Mouse (Mus musculus): Measurements from ENCODE around the gene Fam69a. TPM values are rescaled to one million over a fixed set of nuclear protein-coding genes. Genes with fewer than 3 reads are reported as not detected.

The Fam69a gene
- polyA plus RNA-seq, 1 experiment: 2.2 TPM

GRCm38 (mm10) chr5:107911012-107911411 is 75.9 kb downstream of the Fam69a start:
- Histone ChIP-seq H3K4me3 (ENCODE audit: extremely low read depth, insufficient read depth, insufficient read length) (no peak overlapping the region), H3K27me3 (ENCODE audit: control insufficient read depth, insufficient read depth, low read length) (no peaks in the 10 kb centered on the region), H3K4me1 (ENCODE audit: control insufficient read depth, insufficient read depth, insufficient read length) (no peaks in the 10 kb centered on the region), H3K27ac (ENCODE audit: insufficient read depth, low read length) (no peak overlapping the region), H3K36me3 (ENCODE audit: control insufficient read depth, insufficient read depth, low read length) (peaks cover 37% of the 10 kb centered on the region)
- no peak for DNase-seq (ENCODE audit: low read depth in 1 of 2, low spot score in 2 of 2)
- 95% methylated on average over 5 of the region's 5 CpGs for WGBS
- TF ChIP-seq POLR2A (IDR thresholded peaks at IDR 0.05; ENCODE audit: low read depth, low read length) (no peak), CTCF (IDR thresholded peaks at IDR 0.05; ENCODE audit: extremely low read depth, insufficient read depth, insufficient read length, insufficient replicate concordance) (no peak)

- peaks cover 44% of the 10 kb centered on the region for H3K36me3 ChIP-seq (ENCODE audit: control insufficient read depth, insufficient read depth, low read length)
- no peak for DNase-seq (ENCODE audit: low read depth in 1 of 2, low spot score in 2 of 2)
- WGBS: 67% methylated on average over 5 of the region's 5 CpGs
These were observed 76.7 kb downstream of the Fam69a start for GRCm38 (mm10) chr5:107910084-107910616.

DNA sequence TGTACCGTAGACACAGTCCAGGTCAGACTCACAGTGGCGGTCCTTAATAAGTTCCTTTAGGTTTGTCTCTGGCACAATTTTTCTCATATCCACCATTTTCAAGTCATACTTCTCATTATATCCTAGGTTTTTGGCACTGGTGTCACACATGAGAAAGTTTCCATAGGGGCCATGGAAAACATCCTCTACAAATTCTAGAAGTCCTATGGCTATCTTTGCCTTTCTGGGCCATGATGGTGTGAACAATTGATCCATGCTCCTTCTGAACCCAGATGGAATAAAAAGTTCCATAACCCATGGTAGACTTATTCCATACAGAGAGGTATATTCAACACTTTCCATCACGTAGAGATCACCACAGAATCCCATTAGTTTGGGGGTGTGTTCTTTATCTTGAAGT is 77.2 kb downstream of the Fam69a start:
- Histone ChIP-seq H3K4me3 (ENCODE audit: extremely low read depth, insufficient read depth, insufficient read length) (no peak overlapping the region), H3K27ac (ENCODE audit: insufficient read depth, low read length) (no peak overlapping the region), H3K27me3 (ENCODE audit: control insufficient read depth, insufficient read depth, low read length) (no peaks in the 10 kb centered on the region), H3K36me3 (ENCODE audit: control insufficient read depth, insufficient read depth, low read length) (peaks cover 47% of the 10 kb centered on the region), H3K4me1 (ENCODE audit: control insufficient read depth, insufficient read depth, insufficient read length) (no peaks in the 10 kb centered on the region)
- WGBS: 91% methylated on average over 3 of the region's 3 CpGs
- TF ChIP-seq POLR2A (IDR thresholded peaks at IDR 0.05; ENCODE audit: low read depth, low read length) (no peak), CTCF (IDR thresholded peaks at IDR 0.05; ENCODE audit: extremely low read depth, insufficient read depth, insufficient read length, insufficient replicate concordance) (no peak)
- no peak for DNase-seq (ENCODE audit: low read depth in 1 of 2, low spot score in 2 of 2)

More at GRCm38 (mm10) chr5:107910084-107910616, 76.7 kb downstream of the Fam69a start:
- Histone ChIP-seq H3K27ac (ENCODE audit: insufficient read depth, low read length) (no peak overlapping the region), H3K4me1 (ENCODE audit: control insufficient read depth, insufficient read depth, insufficient read length) (no peaks in the 10 kb centered on the region), H3K4me3 (ENCODE audit: extremely low read depth, insufficient read depth, insufficient read length) (no peak overlapping the region), H3K27me3 (ENCODE audit: control insufficient read depth, insufficient read depth, low read length) (no peaks in the 10 kb centered on the region)
- TF ChIP-seq CTCF (IDR thresholded peaks at IDR 0.05; ENCODE audit: extremely low read depth, insufficient read depth, insufficient read length, insufficient replicate concordance) (no peak), POLR2A (IDR thresholded peaks at IDR 0.05; ENCODE audit: low read depth, low read length) (no peak)

- peaks cover 53% of the 10 kb centered on the region for H3K36me3 ChIP-seq (ENCODE audit: control insufficient read depth, insufficient read depth, low read length)
- no peak overlapping the region for H3K27ac ChIP-seq (ENCODE audit: insufficient read depth, low read length)
- 89% methylated on average over 2 of the region's 2 CpGs for whole genome bisulfite sequencing
- no peak overlapping the region for H3K4me3 ChIP-seq (ENCODE audit: extremely low read depth, insufficient read depth, insufficient read length)
- TF ChIP-seq CTCF (IDR thresholded peaks at IDR 0.05; ENCODE audit: extremely low read depth, insufficient read depth, insufficient read length, insufficient replicate concordance) (no peak), POLR2A (IDR thresholded peaks at IDR 0.05; ENCODE audit: low read depth, low read length) (no peak)
- H3K27me3 ChIP-seq (ENCODE audit: control insufficient read depth, insufficient read depth, low read length): no peaks in the 10 kb centered on the region
- no peak for DNase-seq (ENCODE audit: low read depth in 1 of 2, low spot score in 2 of 2)
- no peaks in the 10 kb centered on the region for H3K4me1 ChIP-seq (ENCODE audit: control insufficient read depth, insufficient read depth, insufficient read length)
These were observed 78.3 kb downstream of the Fam69a start for GRCm38 (mm10) chr5:107908514-107909110.

DNA sequence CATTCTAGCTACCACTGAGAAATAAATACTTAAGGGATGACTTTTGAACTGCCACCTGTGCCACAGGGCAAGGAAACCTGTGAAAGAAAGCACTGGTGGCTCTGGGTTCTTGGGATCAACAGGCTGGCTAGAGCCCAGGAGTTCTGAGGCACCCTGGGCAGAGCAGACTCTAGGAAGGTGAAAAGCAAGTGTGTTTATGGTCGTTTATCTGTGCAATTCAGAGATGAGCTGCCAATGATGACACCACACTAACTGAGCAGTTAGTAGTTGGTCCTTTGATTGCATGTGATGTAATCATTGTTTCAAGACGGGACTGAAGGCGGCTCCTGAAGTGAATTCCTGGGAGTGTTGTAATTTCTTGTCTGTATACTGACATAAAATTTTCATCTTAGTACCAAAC is 82.6 kb downstream of the Fam69a start:
- TF ChIP-seq POLR2A (IDR thresholded peaks at IDR 0.05; ENCODE audit: low read depth, low read length) (no peak), CTCF (IDR thresholded peaks at IDR 0.05; ENCODE audit: extremely low read depth, insufficient read depth, insufficient read length, insufficient replicate concordance) (no peak)
- peaks cover 43% of the 10 kb centered on the region for H3K36me3 ChIP-seq (ENCODE audit: control insufficient read depth, insufficient read depth, low read length)
- 76% methylated on average over 3 of the region's 3 CpGs for WGBS
- DNase-seq (ENCODE audit: low read depth in 1 of 2, low spot score in 2 of 2): no peak
- H3K4me3 ChIP-seq (ENCODE audit: extremely low read depth, insufficient read depth, insufficient read length): no peak overlapping the region
- no peak overlapping the region for H3K27ac ChIP-seq (ENCODE audit: insufficient read depth, low read length)
- no peaks in the 10 kb centered on the region for H3K4me1 ChIP-seq (ENCODE audit: control insufficient read depth, insufficient read depth, insufficient read length)
- H3K27me3 ChIP-seq (ENCODE audit: control insufficient read depth, insufficient read depth, low read length): no peaks in the 10 kb centered on the region

GRCm38 (mm10) chr5:107901014-107901615 is 85.8 kb downstream of the Fam69a start:
- WGBS: under 1% methylated on average over 23 of the region's 23 CpGs
- H3K27me3 ChIP-seq (ENCODE audit: control insufficient read depth, insufficient read depth, low read length): no peaks in the 10 kb centered on the region
- H3K4me1 ChIP-seq (ENCODE audit: control insufficient read depth, insufficient read depth, insufficient read length): no peaks in the 10 kb centered on the region
- TF ChIP-seq CTCF (IDR thresholded peaks at IDR 0.05; ENCODE audit: extremely low read depth, insufficient read depth, insufficient read length, insufficient replicate concordance): no peak
- TF ChIP-seq POLR2A (IDR thresholded peaks at IDR 0.05; ENCODE audit: low read depth, low read length): no peak
- peak overlapping the region; percentile 98 for H3K4me3 ChIP-seq (ENCODE audit: extremely low read depth, insufficient read depth, insufficient read length)
- H3K27ac ChIP-seq (ENCODE audit: insufficient read depth, low read length): peak overlapping the region; percentile 83
- peak in 1 of 2 experiments; percentile 30 for DNase-seq (ENCODE audit: low read depth in 1 of 2, low spot score in 2 of 2)
- H3K36me3 ChIP-seq (ENCODE audit: control insufficient read depth, insufficient read depth, low read length): peaks cover 25% of the 10 kb centered on the region
